Mouse (Mus musculus) embryonic facial prominence, embryonic 15.5 days (tissue): ENCODE measurements around the gene Nr5a2. TPM values are rescaled to one million over a fixed set of nuclear protein-coding genes. Genes with fewer than 3 reads are reported as not detected.

Experiments used
- ATAC-seq: fragments of 200-750 bp; cut with Nextera tagmentation; 2 replicates; pipeline ENCODE4 v1.8.0; 2017; ENCODE audit warnings: low read depth, moderate TSS enrichment; ENCODE audit not compliant: insufficient number of reproducible peaks, low FRiP score, low TSS enrichment
- H3K27ac ChIP-seq: fragments of 300-500 bp; sonication (generic); replicated peaks from 2 replicates; pipeline ENCODE4 v1.5.1; 2015; ENCODE audit warnings: mild to moderate bottlenecking, inconsistent platforms
- H3K27me3 ChIP-seq: fragments of 300-500 bp; sonication (generic); 2 replicates; pipeline ENCODE4 v1.6.1; 2015; ENCODE audit warnings: inconsistent platforms
- H3K36me3 ChIP-seq: fragments of 300-500 bp; sonication (generic); 2 replicates; pipeline ENCODE4 v1.6.1; 2015; ENCODE audit warnings: mild to moderate bottlenecking, inconsistent platforms
- H3K4me1 ChIP-seq: fragments of 300-500 bp; sonication (generic); 2 replicates; pipeline ENCODE4 v1.6.1; 2015; ENCODE audit warnings: inconsistent platforms
- H3K4me2 ChIP-seq: fragments of 300-500 bp; sonication (generic); replicated peaks from 2 replicates; pipeline ENCODE4 v1.6.1; 2015; ENCODE audit warnings: mild to moderate bottlenecking, inconsistent platforms
- H3K4me3 ChIP-seq: fragments of 300-500 bp; sonication (generic); replicated peaks from 2 replicates; pipeline ENCODE4 v1.5.1; 2015; ENCODE audit warnings: mild to moderate bottlenecking, inconsistent platforms
- H3K9ac ChIP-seq: fragments of 300-500 bp; sonication (generic); 2 replicates; pipeline ENCODE4 v1.6.1; 2015; ENCODE audit warnings: inconsistent platforms
- H3K9me3 ChIP-seq: fragments of 300-500 bp; sonication (generic); replicated peaks from 2 replicates; pipeline ENCODE4 v1.6.1; 2016; ENCODE audit warnings: inconsistent platforms
- WGBS: fragments of 180-500 bp; shearing (Covaris S2); methylation state at CpG from one replicate; pipeline ENCODE4 v1.1.7; 2015; 5-methylcytosine and 5-hydroxymethylcytosine counted together
- polyA plus RNA-seq: library from polyadenylated mRNA; unstranded; fragments of >200 nt; fragmentation: Nextera tagmentation; extraction: Ambion mirVana; gene quantifications from 2 replicates; pipeline ENCODE4 v1.2.1, GENCODE M21; 2015

Nr5a2 gene
- polyA plus RNA-seq, 1 experiment from 2014 or later, result 1.1 TPM

DNA sequence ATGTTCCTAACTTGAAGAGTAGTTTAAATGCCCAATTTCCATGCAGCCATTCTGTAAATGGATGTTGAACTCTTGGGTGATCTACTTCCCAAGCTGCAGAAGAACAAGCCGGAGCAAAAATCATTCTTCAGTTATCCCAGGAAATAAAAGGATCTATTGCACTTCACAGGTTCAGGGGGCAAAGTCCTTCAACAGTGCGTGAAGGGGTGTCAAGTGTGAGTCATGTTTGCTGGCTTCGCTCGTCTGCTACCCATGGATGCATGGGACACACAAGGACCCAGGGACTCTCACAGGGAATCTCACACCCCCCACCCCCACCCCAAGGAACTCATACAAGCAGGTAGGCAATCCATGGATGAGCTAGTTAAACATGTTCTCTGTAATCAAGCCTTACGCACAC, 29.2 kb downstream of the Nr5a2 start:
- ATAC-seq, result no peak
- 92% methylated on average over 5 of the region's 5 CpGs for WGBS
- H3K4me1 ChIP-seq, result no peaks in the 10 kb centered on the region
- no peaks in the 10 kb centered on the region for H3K9me3 ChIP-seq
- H3K9ac ChIP-seq, result no peak overlapping the region
- no peaks in the 10 kb centered on the region for H3K36me3 ChIP-seq
- no peaks in the 10 kb centered on the region for H3K27me3 ChIP-seq
- no peak overlapping the region for H3K27ac ChIP-seq
- no peak overlapping the region for H3K4me2 ChIP-seq
- no peak overlapping the region for H3K4me3 ChIP-seq

DNA sequence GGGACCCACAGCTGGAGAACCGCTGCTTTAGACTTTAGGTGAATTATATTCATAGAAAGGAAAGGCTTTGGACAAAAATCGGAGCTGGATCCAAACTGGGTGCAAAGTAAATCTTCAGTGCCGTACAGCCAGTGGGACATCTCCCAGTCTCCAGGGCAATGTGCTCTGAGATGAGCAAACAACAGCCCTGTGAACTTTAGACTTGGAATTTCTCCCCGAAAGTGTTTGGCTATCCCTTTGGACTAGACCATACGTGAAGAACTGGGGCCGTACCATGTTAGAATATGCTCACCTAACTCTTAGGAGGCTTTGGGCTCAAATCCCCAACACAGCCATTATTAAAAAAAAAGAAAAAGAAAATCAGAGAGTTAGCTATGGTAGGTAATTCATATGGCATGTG, 30.5 kb downstream of the Nr5a2 start:
- Histone ChIP-seq H3K27me3 (no peaks in the 10 kb centered on the region), H3K4me1 (no peaks in the 10 kb centered on the region), H3K27ac (no peak overlapping the region), H3K9me3 (no peaks in the 10 kb centered on the region), H3K4me2 (no peak overlapping the region), H3K36me3 (no peaks in the 10 kb centered on the region), H3K4me3 (no peak overlapping the region), H3K9ac (no peak overlapping the region)
- WGBS, result 88% methylated on average over 6 of the region's 6 CpGs
- no peak for ATAC-seq

GRCm38 (mm10) chr1:136927428-136927827, 32.8 kb downstream of the Nr5a2 start:
- no peak overlapping the region for H3K4me2 ChIP-seq
- H3K27me3 ChIP-seq, result no peaks in the 10 kb centered on the region
- ATAC-seq, result 0 out of 2 replicates have a peak, but pooled peaks have one; percentile 24
- WGBS, result 48% methylated on average over 9 of the region's 9 CpGs
- no peaks in the 10 kb centered on the region for H3K9me3 ChIP-seq
- H3K9ac ChIP-seq, result no peak overlapping the region
- no peak overlapping the region for H3K4me3 ChIP-seq
- H3K36me3 ChIP-seq, result no peaks in the 10 kb centered on the region
- H3K4me1 ChIP-seq, result no peaks in the 10 kb centered on the region
- H3K27ac ChIP-seq, result no peak overlapping the region

- 23% methylated on average over 3 of the region's 3 CpGs for WGBS
- ATAC-seq, result no peak
- Histone ChIP-seq H3K27ac (no peak overlapping the region), H3K36me3 (no peaks in the 10 kb centered on the region), H3K4me2 (no peak overlapping the region), H3K9me3 (no peaks in the 10 kb centered on the region), H3K4me1 (no peaks in the 10 kb centered on the region), H3K27me3 (no peaks in the 10 kb centered on the region), H3K9ac (no peak overlapping the region), H3K4me3 (no peak overlapping the region)
Observed at GRCm38 (mm10) chr1:136926026-136926425, 34.2 kb downstream of the Nr5a2 start.

- Histone ChIP-seq H3K9ac (no peak overlapping the region), H3K4me1 (no peaks in the 10 kb centered on the region), H3K4me2 (no peak overlapping the region), H3K36me3 (no peaks in the 10 kb centered on the region), H3K4me3 (no peak overlapping the region), H3K9me3 (no peaks in the 10 kb centered on the region), H3K27me3 (no peaks in the 10 kb centered on the region), H3K27ac (no peak overlapping the region)
- 85% methylated on average over 4 of the region's 4 CpGs for whole genome bisulfite sequencing
- ATAC-seq, result no peak
Observed at GRCm38 (mm10) chr1:136920089-136920488, 40.2 kb downstream of the Nr5a2 start.

- Histone ChIP-seq H3K27me3 (no peaks in the 10 kb centered on the region), H3K27ac (no peak overlapping the region), H3K9ac (no peak overlapping the region), H3K36me3 (no peaks in the 10 kb centered on the region), H3K4me3 (no peak overlapping the region), H3K9me3 (no peaks in the 10 kb centered on the region), H3K4me1 (no peaks in the 10 kb centered on the region), H3K4me2 (no peak overlapping the region)
- 60% methylated on average over 9 of the region's 9 CpGs for WGBS
- ATAC-seq, result no peak
Observed at GRCm38 (mm10) chr1:136918791-136919190, 41.5 kb downstream of the Nr5a2 start.

DNA sequence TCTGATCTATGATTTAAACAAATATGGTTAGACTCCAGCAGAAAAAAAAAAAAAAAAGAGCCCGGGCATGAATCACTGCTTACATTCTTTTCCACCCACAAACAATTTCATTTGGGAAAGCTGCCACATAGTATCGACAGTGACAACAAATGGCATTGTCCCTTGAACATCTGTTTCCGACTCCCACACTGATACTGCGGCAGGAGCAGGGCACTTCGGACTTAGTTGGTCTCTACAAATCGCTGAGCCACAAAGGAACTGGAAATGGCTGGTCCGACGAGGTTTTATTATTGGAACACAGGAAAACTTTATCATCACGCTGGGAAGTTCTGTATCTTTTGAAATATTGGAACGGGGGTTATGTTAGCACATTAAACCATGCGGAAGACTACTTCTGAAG, 44.8 kb downstream of the Nr5a2 start:
- Histone ChIP-seq H3K27ac (no peak overlapping the region), H3K9ac (no peak overlapping the region), H3K4me1 (no peaks in the 10 kb centered on the region), H3K27me3 (no peaks in the 10 kb centered on the region), H3K9me3 (no peaks in the 10 kb centered on the region), H3K4me3 (no peak overlapping the region), H3K4me2 (peak overlapping the region; percentile 21; the same call in 1 of the 2 replicates), H3K36me3 (no peaks in the 10 kb centered on the region)
- WGBS, result 33% methylated on average over 11 of the region's 11 CpGs
- ATAC-seq, result no peak

DNA sequence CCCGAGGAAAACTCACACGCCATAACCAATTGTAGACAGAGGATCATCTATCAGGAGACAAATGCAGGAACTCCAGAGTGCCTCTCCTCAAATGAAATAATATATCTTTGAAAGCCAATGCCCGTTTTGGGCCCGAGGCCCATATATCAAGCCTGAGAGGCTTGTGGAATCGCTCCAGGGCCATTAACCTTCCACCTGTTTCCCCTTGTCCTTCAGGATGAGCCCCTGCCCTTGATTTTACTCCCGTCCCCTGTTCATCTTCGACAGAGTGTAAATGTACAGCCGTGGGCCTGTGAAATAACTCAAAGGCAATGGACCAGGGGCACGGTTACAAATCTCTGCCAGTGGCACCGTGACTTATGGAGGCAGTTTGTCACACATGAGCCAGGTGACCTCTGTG, 48.3 kb downstream of the Nr5a2 start:
- Histone ChIP-seq H3K4me3 (no peak overlapping the region), H3K27ac (no peak overlapping the region), H3K9me3 (no peaks in the 10 kb centered on the region), H3K4me2 (no peak overlapping the region), H3K36me3 (no peaks in the 10 kb centered on the region), H3K4me1 (no peaks in the 10 kb centered on the region), H3K9ac (no peak overlapping the region), H3K27me3 (no peaks in the 10 kb centered on the region)
- WGBS, result 75% methylated on average over 10 of the region's 10 CpGs
- ATAC-seq, result no peak

- Histone ChIP-seq H3K27ac (no peak overlapping the region), H3K4me1 (no peaks in the 10 kb centered on the region), H3K4me2 (no peak overlapping the region), H3K9ac (no peak overlapping the region), H3K27me3 (no peaks in the 10 kb centered on the region), H3K36me3 (no peaks in the 10 kb centered on the region), H3K4me3 (no peak overlapping the region), H3K9me3 (no peaks in the 10 kb centered on the region)
- WGBS, result 87% methylated on average over 2 of the region's 2 CpGs
- ATAC-seq, result no peak
Observed at GRCm38 (mm10) chr1:136911594-136911860, 48.7 kb downstream of the Nr5a2 start.

GRCm38 (mm10) chr1:136910741-136911593, 49.3 kb downstream of the Nr5a2 start:
- Histone ChIP-seq H3K9me3 (no peaks in the 10 kb centered on the region), H3K4me1 (no peaks in the 10 kb centered on the region), H3K4me3 (no peak overlapping the region), H3K36me3 (no peaks in the 10 kb centered on the region), H3K9ac (no peak overlapping the region), H3K27me3 (no peaks in the 10 kb centered on the region), H3K27ac (no peak overlapping the region), H3K4me2 (no peak overlapping the region)
- ATAC-seq, result no peak
- 85% methylated on average over 12 of the region's 12 CpGs for WGBS

DNA sequence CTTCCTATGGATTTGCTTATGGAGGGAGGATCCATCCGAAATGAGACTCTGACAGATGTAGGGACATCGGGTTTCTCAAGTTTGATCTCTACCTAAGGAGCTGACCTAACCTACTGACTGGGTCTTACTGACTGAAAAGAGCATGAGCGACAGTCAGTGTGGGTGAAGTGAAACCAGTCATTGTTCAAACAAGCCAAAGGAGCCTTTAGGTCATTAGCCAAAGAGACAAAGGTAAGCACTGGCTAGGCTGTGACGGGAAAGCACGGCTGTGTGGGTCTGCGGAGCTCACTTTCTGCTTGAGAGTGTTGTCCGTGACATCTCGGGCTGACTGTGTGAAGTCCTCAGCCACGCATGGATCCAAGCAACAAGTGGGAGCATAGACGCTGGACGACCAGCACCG, 50.1 kb downstream of the Nr5a2 start:
- H3K9me3 ChIP-seq, result no peaks in the 10 kb centered on the region
- H3K4me2 ChIP-seq, result no peak overlapping the region
- no peaks in the 10 kb centered on the region for H3K27me3 ChIP-seq
- no peak for ATAC-seq
- no peak overlapping the region for H3K9ac ChIP-seq
- no peaks in the 10 kb centered on the region for H3K4me1 ChIP-seq
- no peak overlapping the region for H3K27ac ChIP-seq
- H3K4me3 ChIP-seq, result no peak overlapping the region
- 82% methylated on average over 12 of the region's 12 CpGs for WGBS
- H3K36me3 ChIP-seq, result no peaks in the 10 kb centered on the region

GRCm38 (mm10) chr1:136909494-136910037, 50.7 kb downstream of the Nr5a2 start:
- Histone ChIP-seq H3K27ac (no peak overlapping the region), H3K4me1 (no peaks in the 10 kb centered on the region), H3K9me3 (no peaks in the 10 kb centered on the region), H3K27me3 (no peaks in the 10 kb centered on the region), H3K4me2 (no peak overlapping the region), H3K4me3 (no peak overlapping the region), H3K9ac (no peak overlapping the region), H3K36me3 (no peaks in the 10 kb centered on the region)
- ATAC-seq, result peak; percentile 34; the same call in 1 of the 2 replicates
- 76% methylated on average over 6 of the region's 6 CpGs for WGBS
